Mouse (Mus musculus) small intestine, adult 2 months (tissue): ENCODE measurements around the gene Pltp.

Experiments
- CTCF ChIP-seq: fragments of 200-500 bp; IDR thresholded peaks from 2 replicates; pipeline ENCODE4 v1.5.1; 2012; ENCODE audit warnings: low read depth, mild to moderate bottlenecking, control low read depth, inconsistent platforms, low read length, moderate library complexity, mixed read lengths; ENCODE audit not compliant: insufficient replicate concordance, insufficient read length; ENCODE audit errors: extremely low read depth
- POLR2A ChIP-seq: fragments of 200-500 bp; IDR thresholded peaks from 2 replicates; pipeline ENCODE4 v1.6.1; 2012; ENCODE audit warnings: low read depth, mild to moderate bottlenecking, control low read depth, inconsistent platforms, low read length, moderate library complexity

GRCm38 (mm10) chr2:164894048-164894447, 36.5 kb upstream of the Pltp start:
- no peak for TF ChIP-seq CTCF
- no peak for TF ChIP-seq POLR2A
